Mouse (Mus musculus): ENCODE data around the gene Gm38655. TPM values are rescaled to one million over a fixed set of nuclear protein-coding genes. Genes with fewer than 3 reads are reported as not detected.

The Gm38655 gene
- not detected in 3 replicates for total RNA-seq (2017)

GRCm38 (mm10) chr17:25175411-25175810 is at the start of gene Gm38655:
TSS of gene Gm38655 (minus strand) at chr17:25175471.
- no peak for ATAC-seq (replicated peaks; ENCODE audit: insufficient number of reproducible peaks, low FRiP score, low TSS enrichment, poor library complexity, severe bottlenecking)

GRCm38 (mm10) chr17:25224586-25225222 is 49.4 kb upstream of the Gm38655 start:
- ATAC-seq (replicated peaks; ENCODE audit: insufficient number of reproducible peaks, low FRiP score, low TSS enrichment, poor library complexity, severe bottlenecking) = no peak

GRCm38 (mm10) chr17:25222951-25223601 is 47.8 kb upstream of the Gm38655 start:
- ATAC-seq (replicated peaks; ENCODE audit: insufficient number of reproducible peaks, low FRiP score, low TSS enrichment, poor library complexity, severe bottlenecking) = no peak

- 0 out of 2 replicates have a peak, but pooled peaks have one; percentile 25 for ATAC-seq (replicated peaks; ENCODE audit: insufficient number of reproducible peaks, low FRiP score, low TSS enrichment, poor library complexity, severe bottlenecking)
Observed at GRCm38 (mm10) chr17:25222504-25222940, 47.3 kb upstream of the Gm38655 start.

GRCm38 (mm10) chr17:25221821-25222503 is 46.7 kb upstream of the Gm38655 start:
- ATAC-seq (replicated peaks; ENCODE audit: insufficient number of reproducible peaks, low FRiP score, low TSS enrichment, poor library complexity, severe bottlenecking) = peak; percentile 20; the same call in 1 of the 2 replicates

- no peak for ATAC-seq (replicated peaks; ENCODE audit: insufficient number of reproducible peaks, low FRiP score, low TSS enrichment, poor library complexity, severe bottlenecking)
Observed at GRCm38 (mm10) chr17:25220746-25221145, 45.5 kb upstream of the Gm38655 start.

GRCm38 (mm10) chr17:25219492-25220295 is 44.4 kb upstream of the Gm38655 start:
- no peak for ATAC-seq (replicated peaks; ENCODE audit: insufficient number of reproducible peaks, low FRiP score, low TSS enrichment, poor library complexity, severe bottlenecking)

- ATAC-seq (replicated peaks; ENCODE audit: insufficient number of reproducible peaks, low FRiP score, low TSS enrichment, poor library complexity, severe bottlenecking) = no peak
Observed at GRCm38 (mm10) chr17:25218967-25219366, 43.7 kb upstream of the Gm38655 start.

GRCm38 (mm10) chr17:25215431-25215830 is 40.2 kb upstream of the Gm38655 start:
- ATAC-seq (replicated peaks; ENCODE audit: insufficient number of reproducible peaks, low FRiP score, low TSS enrichment, poor library complexity, severe bottlenecking) = no peak

- no peak for ATAC-seq (replicated peaks; ENCODE audit: insufficient number of reproducible peaks, low FRiP score, low TSS enrichment, poor library complexity, severe bottlenecking)
Observed at GRCm38 (mm10) chr17:25211705-25212104, 36.4 kb upstream of the Gm38655 start.

- ATAC-seq (replicated peaks; ENCODE audit: insufficient number of reproducible peaks, low FRiP score, low TSS enrichment, poor library complexity, severe bottlenecking) = no peak
Observed at GRCm38 (mm10) chr17:25210680-25211466, 35.6 kb upstream of the Gm38655 start.

- no peak for ATAC-seq (replicated peaks; ENCODE audit: insufficient number of reproducible peaks, low FRiP score, low TSS enrichment, poor library complexity, severe bottlenecking)
Observed at GRCm38 (mm10) chr17:25210006-25210405, 34.7 kb upstream of the Gm38655 start.

- ATAC-seq (replicated peaks; ENCODE audit: insufficient number of reproducible peaks, low FRiP score, low TSS enrichment, poor library complexity, severe bottlenecking) = no peak
Observed at GRCm38 (mm10) chr17:25202401-25202800, 27.1 kb upstream of the Gm38655 start.

GRCm38 (mm10) chr17:25189091-25189490 is 13.8 kb upstream of the Gm38655 start:
- ATAC-seq (replicated peaks; ENCODE audit: insufficient number of reproducible peaks, low FRiP score, low TSS enrichment, poor library complexity, severe bottlenecking) = no peak

- no peak for ATAC-seq (replicated peaks; ENCODE audit: insufficient number of reproducible peaks, low FRiP score, low TSS enrichment, poor library complexity, severe bottlenecking)
Observed at GRCm38 (mm10) chr17:25188150-25189031, 13.1 kb upstream of the Gm38655 start, which contains the start of gene Unkl. TSS of gene Unkl (plus strand) at chr17:25188397.

- no peak for ATAC-seq (replicated peaks; ENCODE audit: insufficient number of reproducible peaks, low FRiP score, low TSS enrichment, poor library complexity, severe bottlenecking)
Observed at GRCm38 (mm10) chr17:25187784-25188149, 12.5 kb upstream of the Gm38655 start.

GRCm38 (mm10) chr17:25184961-25185360 is 9.7 kb upstream of the Gm38655 start:
- no peak for ATAC-seq (replicated peaks; ENCODE audit: insufficient number of reproducible peaks, low FRiP score, low TSS enrichment, poor library complexity, severe bottlenecking)
